Mouse (Mus musculus): ENCODE data around the gene Cd69.

Cd69 gene

GRCm38 (mm10) chr6:129275220-129275619 is at the start of gene Cd69:
Gene Cd69, minus strand, starts transcription at chr6:129275436.
- no peak for DNase-seq (ENCODE audit: low spot score in 2 of 2)

GRCm38 (mm10) chr6:129319331-129319730 is 44.1 kb upstream of the Cd69 start:
- no peak for DNase-seq (ENCODE audit: low spot score in 2 of 2)

- no peak for DNase-seq (ENCODE audit: low spot score in 2 of 2)
Observed at GRCm38 (mm10) chr6:129318395-129318794, 43.2 kb upstream of the Cd69 start.

GRCm38 (mm10) chr6:129316463-129316862 is 41.2 kb upstream of the Cd69 start:
- no peak for DNase-seq (ENCODE audit: low spot score in 2 of 2)

DNA sequence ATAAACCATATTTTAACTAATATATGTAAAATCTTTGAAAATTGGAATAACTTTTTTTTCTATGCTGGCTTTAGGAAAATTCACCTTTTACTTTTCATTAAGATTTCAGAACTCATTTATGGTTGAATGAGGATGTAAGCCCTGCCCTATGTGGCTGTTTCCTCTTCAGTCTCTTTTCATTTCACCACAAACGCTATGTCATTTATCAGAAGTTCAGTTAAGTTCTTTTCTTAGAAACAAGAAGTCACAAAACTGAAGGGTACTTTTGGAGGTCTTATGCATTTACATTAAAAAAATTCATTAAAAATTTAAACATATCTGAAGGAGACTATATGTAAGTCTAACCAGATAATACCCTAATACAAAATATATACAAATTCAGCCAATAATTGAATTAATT is 40.5 kb upstream of the Cd69 start:
- DNase-seq (ENCODE audit: low spot score in 2 of 2) = no peak

GRCm38 (mm10) chr6:129314655-129315168 is 39.5 kb upstream of the Cd69 start:
- DNase-seq (ENCODE audit: low spot score in 2 of 2) = no peak

GRCm38 (mm10) chr6:129312499-129312898 is 37.3 kb upstream of the Cd69 start:
- no peak for DNase-seq (ENCODE audit: low spot score in 2 of 2)

GRCm38 (mm10) chr6:129304180-129304579 is 28.9 kb upstream of the Cd69 start:
- DNase-seq (ENCODE audit: low spot score in 2 of 2) = no peak

- DNase-seq (ENCODE audit: low spot score in 2 of 2) = no peak
Observed at GRCm38 (mm10) chr6:129288708-129289107, 13.5 kb upstream of the Cd69 start.

DNA sequence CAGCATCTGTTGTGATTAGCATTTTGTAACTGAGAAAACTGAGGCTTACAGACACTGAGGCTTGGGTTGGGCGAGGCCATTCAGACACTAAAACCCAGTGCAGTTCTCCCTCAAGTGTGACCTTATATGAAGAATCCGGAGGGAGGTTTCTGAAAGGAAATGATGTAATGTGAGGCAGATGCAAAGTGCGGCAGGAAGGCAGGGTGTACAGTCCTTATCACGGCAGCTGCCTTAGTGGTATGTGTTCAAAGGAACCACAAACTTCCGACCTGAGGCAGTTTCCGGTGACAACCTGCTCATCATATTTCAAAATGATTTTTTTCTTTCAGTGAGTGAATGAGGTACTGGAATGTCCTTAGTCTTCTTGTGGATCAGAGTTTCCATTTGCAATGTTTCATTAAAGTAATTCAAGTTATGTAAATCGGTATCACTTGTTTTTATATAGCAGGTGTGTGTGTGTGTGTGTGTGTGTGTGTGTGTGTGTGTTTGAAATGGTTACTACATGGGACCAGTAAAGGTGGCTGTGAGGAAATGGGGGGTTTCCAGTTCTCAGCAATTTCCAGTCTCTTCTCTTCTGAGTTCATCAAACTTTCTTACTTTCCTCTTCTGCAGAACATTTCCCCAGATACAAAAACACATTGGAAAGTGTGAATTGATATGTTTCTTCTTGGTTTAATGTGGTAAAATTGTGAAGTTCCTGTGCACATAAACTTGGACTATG is 9.3 kb upstream of the Cd69 start:
- DNase-seq (ENCODE audit: low spot score in 2 of 2) = no peak

DNA sequence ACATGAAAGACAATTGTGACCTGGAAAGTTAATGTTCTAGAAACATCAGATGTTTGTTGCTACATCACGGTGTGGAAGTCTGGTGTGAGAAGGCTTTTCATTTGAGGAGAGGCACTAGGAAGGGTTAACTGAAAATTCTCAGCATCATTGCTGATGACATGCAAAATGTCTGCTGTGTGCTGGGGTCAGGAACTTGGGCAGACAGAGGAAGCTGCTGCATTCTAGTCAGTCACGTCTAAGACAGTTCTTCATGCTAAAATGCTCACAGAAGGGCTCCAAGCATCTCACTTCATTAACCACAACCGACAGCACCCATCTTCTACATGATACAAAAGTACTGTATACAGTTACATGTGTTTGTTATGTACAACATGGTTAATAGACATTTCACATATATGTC is 8.0 kb upstream of the Cd69 start:
- no peak for DNase-seq (ENCODE audit: low spot score in 2 of 2)

DNA sequence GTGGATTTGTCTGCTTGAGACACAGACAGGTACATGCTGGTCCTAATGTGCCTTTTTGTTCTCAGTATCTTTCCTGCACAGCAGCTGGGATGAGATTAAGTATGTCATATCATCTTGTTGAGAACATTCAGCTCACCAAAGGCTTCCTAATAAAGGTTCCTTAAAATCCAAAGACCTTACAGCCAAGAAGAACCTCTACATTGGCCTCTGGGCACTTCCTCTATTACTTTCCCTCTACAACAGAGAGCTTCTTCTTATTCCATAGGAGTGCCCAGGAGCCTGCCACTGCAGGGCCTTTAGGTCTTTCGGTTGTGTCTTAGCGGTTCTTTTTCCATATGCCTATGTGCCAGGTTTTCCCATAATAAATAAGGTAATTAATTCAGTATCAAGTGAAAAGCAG is 1.2 kb upstream of the Cd69 start:
- DNase-seq (ENCODE audit: low spot score in 2 of 2) = no peak

GRCm38 (mm10) chr6:129275624-129276203 is 478 bp upstream of the Cd69 start:
- no peak for DNase-seq (ENCODE audit: low spot score in 2 of 2)

DNA sequence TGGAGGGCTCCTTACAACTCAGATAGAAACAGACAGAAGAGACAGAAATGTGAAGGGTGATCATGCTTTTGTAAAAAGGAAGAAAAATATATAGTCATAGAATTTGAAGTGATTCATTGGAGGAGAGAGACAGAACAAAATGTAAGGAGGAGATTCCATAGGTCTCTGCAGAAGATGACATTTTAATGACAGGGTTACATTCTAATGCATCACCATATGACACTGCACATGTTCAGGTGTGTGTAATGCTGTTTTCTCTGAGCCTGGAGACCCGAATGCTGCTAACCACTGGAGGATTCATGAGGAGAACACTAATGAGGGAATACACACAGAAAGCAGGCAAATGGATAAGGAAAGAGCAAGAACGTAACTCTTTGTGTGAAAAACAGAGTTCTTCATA is 760 bp downstream of the Cd69 start:
- DNase-seq (ENCODE audit: low spot score in 2 of 2) = no peak

DNA sequence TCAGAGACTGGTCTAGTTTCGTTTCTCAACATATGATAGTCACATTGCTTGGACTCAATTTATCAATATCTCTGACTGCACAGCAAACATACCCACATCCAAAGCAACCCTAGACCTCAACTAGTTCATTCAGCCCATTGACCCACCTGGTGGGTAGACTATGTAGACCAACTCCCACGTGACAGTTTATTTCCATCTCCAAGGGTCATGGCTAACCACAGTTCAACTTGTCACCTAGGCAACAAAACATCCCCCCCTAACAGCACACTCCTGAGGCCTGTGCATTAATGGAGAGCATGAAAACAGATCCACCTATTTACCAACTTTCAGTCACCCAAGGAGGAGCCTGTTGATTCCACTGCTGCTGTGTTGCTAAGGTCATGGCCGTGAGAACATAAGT is 1.6 kb downstream of the Cd69 start:
- DNase-seq (ENCODE audit: low spot score in 2 of 2) = no peak

GRCm38 (mm10) chr6:129266438-129267022 is 8.7 kb downstream of the Cd69 start:
- no peak for DNase-seq (ENCODE audit: low spot score in 2 of 2)

DNA sequence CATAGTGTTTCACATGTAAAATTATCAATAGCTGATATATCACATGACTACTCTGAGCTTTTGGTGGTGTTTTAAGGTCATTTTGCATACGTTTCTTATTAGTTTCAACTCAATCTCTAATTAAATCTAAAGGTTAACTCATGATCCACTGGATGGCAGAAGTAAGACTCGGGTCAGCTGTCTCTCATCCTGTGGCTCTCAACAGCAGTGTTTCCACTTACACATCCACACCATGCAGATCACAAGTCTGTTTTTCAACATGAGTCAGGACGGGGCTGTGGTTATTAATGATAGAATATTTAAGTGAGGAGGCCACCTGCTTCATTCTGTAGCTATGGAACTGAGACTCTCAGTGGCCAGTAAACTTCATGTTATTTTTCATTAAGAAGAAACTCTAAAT is 9.4 kb downstream of the Cd69 start:
- no peak for DNase-seq (ENCODE audit: low spot score in 2 of 2)

- DNase-seq (ENCODE audit: low spot score in 2 of 2) = no peak
Observed at GRCm38 (mm10) chr6:129260940-129261339, 14.3 kb downstream of the Cd69 start.

GRCm38 (mm10) chr6:129260034-129260433 is 15.2 kb downstream of the Cd69 start:
- no peak for DNase-seq (ENCODE audit: low spot score in 2 of 2)

- DNase-seq (ENCODE audit: low spot score in 2 of 2) = no peak
Observed at GRCm38 (mm10) chr6:129256018-129256417, 19.2 kb downstream of the Cd69 start.

- no peak for DNase-seq (ENCODE audit: low spot score in 2 of 2)
Observed at GRCm38 (mm10) chr6:129254949-129255602, 20.2 kb downstream of the Cd69 start.

- DNase-seq (ENCODE audit: low spot score in 2 of 2) = no peak
Observed at GRCm38 (mm10) chr6:129254314-129254713, 20.9 kb downstream of the Cd69 start.

GRCm38 (mm10) chr6:129248243-129248642 is 27.0 kb downstream of the Cd69 start:
- DNase-seq (ENCODE audit: low spot score in 2 of 2) = no peak
